Mouse (Mus musculus) right cerebral cortex, postnatal 10 days (tissue): ENCODE data around the gene Rab42.
"Not testable (repeated sequence)": the region's sequence is repeated elsewhere in the genome, so short reads cannot be mapped to it uniquely, and the experiment has no call there.

Experiments used
- DNase-seq, 2 experiments: peaks; one replicate each; pipeline ENCODE4 v3.0.0; 2021; ENCODE audit warnings: low spot score in 2 of 2

The Rab42 gene

DNA sequence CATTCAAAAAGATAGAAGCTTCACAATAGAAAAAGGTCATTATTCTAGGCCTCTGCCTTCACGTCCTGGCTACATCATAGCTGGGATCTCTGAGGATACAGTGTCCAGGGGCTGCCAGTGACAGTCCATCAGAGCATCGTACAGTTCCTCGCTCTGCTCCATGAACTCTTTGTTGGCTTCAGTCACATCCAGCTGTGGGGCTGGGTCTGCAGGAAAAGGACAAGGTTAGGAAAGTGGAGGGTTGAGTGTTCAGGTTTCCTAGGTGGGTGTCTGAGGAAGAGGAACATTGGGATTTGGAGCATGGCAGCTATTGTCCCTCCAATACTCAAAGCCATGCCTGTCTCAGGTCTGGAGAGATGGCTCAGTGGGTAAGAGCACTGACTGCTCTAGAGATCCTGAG lies 8.6 kb upstream of the Rab42 start:
- no peak for DNase-seq

DNA sequence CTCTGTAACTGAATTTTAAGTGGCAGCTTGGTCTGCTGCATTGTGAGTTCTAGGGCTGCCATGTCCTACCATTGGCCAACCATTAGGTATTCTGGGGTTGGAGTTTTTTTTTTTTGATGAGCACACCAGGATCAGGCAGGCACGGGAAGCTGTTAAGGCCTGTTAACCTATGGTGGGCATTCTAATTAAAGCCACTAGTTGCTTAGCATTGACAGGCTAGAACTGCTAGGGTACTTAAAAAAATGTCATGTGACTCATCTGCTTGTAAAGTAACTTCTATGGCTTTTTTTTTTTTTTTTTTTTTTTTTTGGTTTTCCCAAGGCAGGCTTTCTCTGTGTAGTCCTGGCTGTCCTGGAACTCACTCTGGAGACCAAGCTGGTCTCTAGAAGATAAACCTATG lies 8.0 kb upstream of the Rab42 start:
- DNase-seq, result no peak

DNA sequence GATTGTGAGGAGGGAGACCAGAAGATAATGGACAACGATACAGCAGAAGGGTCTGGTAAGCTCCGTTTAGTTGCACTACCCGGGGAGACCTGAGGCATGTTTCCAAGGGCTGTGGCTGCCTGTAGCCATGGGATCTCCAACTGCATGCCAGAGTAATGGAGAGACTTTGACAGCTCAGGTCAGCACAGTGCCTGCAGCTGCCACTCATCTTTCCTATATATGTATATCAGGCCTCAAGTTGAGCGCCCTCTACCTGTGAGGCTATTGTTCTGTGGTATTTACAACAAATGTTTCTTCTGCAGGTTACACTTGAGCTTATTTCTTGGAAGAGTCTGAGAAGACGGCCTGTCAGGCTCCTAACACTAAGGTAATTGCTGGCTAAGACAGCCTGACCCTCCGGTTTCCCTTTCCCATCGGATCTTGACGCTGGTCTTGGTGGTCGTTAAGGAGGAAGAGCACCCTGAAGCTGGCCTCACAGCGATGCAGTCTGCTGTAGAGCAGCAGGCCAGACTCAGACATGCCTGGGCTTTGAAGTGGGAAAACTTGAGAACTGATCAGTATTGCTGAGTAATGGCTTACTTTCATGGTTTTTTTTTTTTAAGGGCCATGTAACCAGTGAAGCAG lies 6.8 kb upstream of the Rab42 start:
- peak in 1 of 2 experiments; percentile 60 for DNase-seq

DNA sequence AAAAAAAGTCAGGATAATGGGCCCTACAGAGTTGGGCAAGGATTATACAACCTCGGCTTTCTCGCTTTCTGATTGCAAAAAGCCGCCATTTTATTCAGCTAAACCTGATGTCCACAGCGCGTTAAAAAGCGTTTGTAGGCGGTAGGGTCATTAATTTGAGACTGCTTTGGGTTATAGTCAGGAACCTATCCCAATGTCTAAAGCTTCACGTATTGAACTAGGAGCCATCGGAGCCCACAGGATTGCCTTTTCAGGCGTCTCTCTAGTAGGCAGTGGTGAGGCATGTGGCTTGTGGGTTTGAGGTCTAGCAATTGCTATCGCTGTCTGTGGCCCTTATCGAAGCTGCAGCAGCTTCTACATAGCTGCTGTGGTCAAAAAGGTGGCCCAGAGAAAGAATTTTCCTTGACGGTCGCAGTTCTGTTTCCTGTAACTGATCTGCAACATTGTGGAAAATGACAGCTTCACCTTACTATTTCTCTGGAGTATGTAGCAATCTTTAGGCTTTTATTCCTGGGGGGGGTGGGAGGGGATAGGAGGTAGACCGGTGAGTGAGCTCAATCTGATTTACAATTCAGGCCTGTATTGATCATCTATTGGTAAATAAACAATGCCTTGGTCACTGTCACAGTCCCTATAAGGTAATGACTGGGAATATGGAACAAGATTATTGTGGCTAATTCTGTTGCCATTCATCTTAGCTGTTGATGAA lies 6.1 kb upstream of the Rab42 start:
- no peak for DNase-seq

DNA sequence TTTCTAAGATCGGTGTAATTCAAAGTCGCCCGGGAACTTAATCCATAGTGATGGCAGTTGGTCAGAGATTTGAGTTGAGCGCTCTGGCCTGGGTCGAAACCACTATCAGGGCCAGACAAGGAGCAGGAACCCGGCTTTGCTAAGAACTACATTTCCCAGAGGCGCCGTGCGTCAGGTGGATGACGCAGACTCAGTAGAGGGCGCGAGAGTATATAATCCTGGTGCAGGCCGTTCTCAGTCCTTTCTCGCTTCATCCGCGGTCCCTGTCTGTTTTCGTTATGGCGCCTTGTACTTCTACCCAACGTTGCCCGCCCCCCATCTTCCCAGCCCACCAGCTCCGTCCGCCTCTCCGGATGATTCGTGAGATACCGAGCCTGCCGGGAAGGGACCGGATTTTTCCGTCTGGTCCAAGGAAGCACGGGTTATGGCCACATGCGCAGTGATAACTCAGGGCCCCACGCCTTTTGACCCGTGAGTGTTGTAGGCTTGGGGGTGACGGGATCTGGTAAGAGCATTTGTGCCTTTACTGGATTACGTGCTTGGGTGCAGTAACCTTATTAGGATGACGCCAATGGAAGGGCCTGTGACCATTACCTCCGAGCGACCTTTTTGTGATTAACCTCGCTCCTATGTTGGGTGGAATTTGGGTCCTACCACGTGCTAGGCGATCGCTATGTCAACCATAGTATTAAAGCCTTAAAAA lies 5.4 kb upstream of the Rab42 start:
- DNase-seq, result peak; percentile 95 to 96

DNA sequence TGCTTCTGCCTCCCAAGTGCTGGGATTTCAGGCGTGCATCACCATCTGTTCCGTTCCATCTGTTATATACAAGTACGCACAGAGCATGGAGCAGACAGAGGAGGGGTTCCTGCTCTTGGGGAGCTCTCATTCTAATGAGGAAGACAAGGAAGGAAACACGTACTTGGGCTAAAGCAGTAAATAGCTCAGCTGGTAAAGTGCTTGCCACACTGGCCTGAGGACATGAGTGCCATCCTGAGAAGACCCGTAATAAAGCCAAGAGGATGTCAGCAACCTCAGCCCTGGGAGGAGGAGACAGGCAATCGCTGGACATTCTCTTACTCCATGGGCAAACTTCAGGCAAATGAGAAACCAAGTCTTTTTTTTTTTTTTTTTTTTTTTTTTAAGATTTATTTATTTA lies 2.8 kb upstream of the Rab42 start:
- DNase-seq, result no peak

DNA sequence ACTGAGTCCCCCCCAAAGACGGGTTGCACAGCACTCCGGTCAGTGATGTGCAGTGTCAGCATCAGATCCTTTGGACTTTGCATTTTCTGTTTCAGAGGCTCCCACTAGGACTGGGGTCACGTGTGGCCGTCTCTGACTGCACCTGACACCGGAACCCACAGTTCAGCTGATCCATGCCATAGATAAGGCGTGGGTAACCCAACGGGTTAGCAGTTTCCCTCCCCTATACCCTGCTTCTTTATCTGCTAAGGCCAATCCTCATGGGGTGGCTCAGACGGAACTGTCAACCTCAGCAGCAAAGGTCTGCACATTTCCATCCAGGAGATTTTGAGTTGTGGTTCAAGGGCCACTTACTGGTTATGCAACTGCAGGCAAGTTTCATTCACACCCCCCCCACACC lies 2.1 kb upstream of the Rab42 start:
- no peak for DNase-seq

DNA sequence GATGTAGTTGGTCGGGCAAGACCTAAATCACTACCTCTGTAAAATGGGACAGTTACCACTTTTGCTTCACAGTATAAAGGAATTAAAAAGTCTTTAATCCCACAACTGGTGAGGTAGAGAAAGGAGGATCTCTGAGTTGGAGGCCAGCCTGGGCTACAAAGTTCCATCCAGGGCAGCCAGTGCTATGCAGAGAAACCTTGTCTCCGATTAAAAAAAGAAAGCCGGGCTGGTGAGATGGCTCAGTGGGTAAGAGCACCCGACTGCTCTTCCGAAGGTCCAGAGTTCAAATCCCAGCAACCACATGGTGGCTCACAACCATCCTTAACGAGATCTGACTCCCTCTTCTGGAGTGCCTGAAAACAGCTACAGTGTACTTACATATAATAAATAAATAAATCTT lies 299 bp upstream of the Rab42 start:
- DNase-seq, result not testable (repeated sequence)

DNA sequence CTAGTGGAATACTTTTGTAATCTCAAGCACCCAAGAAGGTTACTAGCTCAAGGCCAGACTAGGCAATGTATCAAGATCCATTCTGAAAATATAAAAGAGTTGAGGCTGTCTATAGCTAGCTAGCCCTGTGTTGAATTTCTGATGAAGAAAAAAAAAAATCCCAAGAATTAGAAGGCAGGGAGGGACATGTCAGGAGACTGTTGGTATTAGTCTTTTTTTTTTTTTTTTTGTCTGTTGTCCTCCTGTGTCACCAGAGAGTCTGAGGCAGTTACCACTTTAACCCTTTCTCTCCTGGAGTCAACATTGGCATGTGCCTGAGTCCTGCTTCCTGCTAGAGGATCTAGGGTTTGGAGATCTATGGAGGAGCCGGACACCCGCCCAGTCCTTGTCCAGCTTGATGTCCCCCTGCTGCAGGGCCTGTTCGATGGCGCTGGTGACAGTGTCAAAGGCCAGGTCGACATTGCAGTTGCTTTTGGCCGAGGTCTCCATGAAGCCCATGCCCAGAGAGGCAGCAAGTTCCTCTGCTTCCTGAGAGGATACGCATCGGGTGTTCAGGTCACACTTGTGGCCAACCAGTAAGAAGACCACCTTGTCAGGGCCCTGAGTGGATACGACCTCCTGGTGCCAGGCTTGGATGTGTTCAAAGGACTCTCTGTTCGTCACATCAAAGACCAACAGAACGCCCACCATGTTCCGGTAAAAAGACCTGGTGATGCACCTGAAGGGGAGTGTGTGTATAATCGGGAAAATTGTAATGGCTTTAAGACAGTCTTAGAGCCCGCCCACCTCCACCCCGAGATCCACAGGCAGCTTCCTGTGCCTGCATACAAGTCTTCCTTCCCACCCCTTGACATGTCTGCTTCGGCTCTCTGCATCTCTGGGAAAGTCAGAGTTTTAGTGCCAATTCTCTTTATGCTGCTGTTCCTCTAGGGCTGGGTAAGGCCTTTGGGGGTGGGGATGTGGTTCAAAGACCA lies 933 bp downstream of the Rab42 start:
- no peak for DNase-seq

DNA sequence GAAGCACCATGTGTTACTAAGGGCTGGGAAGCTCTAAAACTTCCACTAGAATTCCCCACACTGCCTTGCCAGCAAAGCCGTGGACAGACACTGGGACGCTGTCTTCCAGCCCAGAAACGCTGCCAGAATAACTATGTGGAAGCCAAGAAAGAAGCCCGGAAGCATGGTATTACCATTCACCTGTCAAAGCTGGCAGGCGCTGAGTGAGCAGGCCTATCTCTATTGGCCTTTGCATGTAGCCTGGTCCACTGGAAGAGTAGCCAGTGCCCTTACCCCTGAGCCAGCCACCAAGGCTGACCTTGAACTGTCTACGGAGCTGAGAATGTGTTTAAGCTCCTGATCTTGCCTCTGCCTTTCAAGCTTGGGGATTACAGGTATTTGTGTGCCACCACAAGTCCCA lies 1.7 kb downstream of the Rab42 start:
- DNase-seq, result no peak

DNA sequence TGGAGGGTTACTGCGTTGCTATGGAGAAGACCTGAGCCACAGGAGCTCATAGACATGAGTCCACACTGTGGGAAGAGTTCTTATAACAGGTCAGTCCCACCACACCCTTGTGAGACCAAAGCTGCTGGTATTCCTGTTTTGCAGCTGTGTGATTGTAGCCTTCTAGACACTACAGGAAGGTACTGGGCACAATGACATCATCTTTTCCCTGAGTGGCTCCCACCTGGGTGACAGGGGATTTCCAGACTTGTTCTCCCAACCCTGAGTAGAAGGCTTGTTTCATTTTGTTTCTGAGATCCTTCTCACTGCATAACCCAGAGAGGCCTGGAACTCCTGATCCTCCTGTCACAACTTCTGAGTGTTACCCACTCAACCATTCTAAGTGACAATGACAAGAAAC lies 3.3 kb downstream of the Rab42 start:
- DNase-seq, result no peak

DNA sequence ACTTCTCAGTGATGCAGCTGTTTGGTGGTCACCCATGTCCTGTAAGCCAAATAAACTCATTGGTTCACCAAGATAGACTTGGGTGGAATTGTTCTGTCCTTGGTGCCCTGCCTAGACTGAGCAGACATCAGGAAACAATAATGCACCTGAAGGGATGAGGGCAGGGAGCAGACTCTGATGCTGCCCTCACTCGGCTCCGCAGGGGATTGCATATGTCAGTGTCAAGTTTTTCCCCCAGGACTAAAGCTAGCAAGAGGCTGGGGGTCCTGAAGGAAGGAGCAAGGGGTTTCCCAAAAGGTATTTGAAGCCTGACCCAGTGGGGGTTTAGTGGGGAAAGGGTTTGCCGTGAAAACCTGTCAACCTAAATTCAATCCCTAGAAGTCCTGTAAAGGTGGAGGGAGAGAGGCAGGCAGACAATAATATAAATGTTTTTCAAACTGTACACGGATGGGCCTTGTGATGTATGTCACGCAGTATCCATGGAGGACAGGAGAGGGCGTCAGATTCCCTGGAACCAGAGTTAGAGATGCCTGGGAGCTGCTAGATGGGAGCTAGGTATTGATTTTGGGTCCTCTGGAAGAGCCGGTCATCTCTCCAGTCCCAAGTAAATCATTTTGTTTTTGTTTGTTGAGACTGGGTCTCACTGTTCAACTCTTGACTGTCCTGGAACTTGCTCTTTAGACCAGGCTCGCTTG lies 7.3 kb downstream of the Rab42 start:
- no peak for DNase-seq

DNA sequence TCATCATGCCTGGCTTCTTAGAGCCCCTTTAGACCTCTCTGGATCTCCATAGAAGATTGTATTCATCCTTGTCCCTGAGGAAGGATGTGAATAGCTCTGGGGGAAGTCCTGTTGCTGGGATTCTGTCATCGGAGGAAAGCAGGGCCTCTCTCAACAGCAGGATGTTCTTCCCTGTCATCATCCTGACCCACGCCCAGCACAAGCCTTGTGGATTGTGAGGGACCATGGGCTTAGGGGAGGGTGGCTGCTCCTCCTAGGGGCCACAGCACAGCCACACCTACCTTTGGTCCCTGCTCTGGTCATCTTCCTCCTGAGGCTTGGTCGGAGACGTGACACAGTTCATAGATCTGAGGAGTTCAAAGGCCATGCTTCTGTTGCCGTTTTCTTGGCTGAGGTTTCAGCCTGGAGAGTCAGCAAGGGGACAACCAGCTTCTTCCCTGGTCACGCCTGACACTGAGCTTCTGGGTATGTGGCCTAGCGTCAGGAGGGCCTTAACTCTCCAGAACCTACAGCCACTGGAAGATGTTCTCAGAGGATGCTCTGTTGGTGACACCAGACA lies 9.4 kb downstream of the Rab42 start:
- no peak for DNase-seq

DNA sequence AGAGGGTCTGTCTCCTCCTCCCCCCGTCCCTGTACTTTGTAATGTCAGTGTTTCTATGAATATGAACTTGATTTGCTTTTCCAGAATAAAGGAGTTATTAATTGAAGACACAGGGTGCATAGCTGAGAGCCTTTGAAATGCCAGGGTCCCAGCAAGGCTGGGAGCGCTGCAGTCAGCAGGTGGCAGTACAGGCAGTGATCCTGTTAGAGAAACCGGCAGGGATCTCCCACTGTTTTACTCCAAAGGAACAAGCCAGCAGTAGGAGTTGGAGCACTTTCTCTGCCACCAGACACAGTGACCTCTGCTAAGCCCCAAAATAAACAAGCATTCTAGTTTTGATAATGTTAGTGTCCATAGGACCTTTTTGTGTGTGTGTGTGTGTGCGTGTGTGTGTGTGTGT lies 10.2 kb downstream of the Rab42 start:
- peak; percentile 67 to 74 for DNase-seq

DNA sequence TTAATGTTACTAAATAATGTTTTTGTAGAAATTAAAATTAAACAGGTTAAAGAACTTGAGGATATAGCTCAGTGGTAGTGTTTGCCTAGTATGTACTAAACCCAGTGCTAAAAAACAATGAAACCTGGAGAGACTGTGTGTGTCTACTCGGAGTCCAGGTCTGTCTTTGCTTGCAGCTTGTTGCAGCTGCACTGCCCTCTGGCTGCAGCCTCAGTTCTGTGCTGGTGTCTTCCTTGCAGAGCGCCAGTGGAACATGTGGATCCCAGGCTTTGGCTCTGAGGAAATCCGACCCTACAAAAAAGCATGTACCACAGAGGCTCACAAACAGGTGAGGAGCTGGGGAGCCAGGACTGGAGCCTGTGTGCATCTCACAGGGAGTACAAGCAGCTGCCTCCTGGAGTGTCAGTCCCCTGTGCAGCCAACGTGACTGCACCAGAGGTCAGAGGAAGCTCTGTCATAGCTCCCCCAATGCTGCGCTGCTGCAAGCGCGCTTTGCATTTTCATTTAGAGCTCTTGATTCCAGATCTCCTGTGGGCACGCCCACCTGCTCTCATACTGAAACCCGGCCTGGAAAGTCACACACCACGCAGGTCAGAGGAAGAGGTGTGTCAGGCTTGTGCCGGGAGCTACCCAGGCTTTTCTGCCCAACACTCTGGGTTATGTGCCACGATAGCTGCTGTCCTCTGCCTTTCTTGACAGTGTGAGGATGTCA lies 11.4 kb downstream of the Rab42 start:
- DNase-seq, result no peak

DNA sequence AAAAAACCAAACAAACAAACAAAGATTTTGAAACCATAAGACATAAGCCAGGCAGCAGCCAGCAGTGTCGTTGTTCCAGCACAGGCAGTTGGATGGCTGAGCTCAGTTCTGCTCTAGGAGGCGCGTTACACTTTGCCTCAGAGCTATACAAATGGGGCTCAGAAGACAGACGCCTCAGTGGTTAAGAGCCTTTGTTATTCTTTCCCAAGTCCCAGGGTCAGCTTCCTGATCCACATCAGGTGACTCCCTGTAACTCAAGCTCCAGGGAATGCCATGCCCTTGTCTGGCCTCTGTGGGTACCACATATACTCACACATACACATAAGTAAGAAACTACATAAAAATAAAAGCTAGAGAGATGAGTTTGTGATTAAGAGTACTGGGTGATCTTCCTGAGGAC lies 12.1 kb downstream of the Rab42 start:
- DNase-seq, result no peak

DNA sequence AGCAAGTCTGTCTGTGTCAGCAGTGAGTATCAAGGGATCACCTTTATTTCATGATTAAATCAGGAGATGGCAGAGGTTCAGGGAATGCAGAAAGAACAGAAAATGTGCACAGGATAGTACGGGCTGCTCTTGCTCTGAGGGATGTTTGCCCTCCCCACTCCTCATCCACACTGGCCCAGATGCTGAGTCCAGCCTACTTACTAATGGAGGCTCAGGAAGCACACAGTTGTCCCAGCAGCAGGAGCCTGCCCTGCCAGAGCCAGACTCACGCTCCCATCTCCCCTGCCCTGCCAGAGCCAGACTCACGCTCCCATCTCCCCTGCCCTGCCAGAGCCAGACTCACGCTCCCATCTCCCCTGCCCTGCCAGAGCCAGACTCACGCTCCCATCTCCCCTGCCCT lies 14.3 kb downstream of the Rab42 start:
- DNase-seq, result not testable (repeated sequence)

DNA sequence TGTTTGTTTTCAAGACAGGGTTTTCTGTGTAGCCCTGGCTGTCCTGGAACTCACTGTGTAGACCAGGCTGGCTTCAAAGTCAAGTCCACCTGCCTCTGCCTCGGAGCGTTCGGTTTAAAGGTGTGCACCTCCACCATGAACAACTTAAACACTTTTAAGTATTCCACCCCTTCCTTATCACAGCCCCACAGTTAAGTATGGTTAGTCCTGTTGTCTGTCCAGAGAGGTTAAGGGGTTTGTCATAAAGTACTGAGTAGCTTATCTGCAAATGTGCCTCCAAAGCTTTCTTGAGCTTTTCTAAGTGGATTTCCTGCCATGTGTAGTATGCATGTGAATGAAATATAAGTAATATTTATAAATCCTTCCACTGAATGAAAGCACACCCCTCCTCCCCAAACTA lies 27.2 kb downstream of the Rab42 start:
- no peak for DNase-seq

DNA sequence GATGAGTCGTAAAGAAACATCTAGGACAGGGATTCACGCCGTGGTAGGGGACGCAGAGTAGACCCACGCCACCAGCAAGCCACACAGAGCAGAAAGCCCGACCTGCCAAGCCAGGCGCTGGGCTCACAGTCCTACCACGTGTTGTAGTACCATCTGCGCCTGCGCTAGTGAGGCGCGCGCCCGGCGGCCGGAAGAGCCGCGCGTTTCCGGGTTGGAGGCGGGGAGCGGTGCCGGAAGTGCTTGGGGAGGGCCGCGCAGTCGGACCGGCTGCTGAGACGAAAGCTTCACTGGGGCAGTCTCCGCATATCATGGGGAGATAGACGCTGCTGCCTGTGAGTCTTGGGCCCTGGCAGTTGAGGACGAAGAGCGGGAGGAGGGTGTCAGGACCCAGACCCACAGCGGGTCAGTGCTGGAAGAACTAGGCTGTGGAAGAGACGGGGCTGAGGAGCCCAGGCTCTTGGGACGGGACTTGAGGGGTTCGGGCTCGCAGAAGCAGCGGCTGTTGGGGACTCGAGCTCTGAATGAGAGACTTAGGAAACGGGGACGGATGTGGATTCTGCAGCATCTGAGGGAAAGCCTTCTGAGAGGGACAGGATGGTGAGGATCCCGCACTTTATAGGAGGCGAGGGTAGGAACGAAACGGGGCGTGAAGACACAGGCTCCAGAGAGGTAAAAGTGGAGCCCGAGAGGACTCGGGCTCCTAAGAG lies 28.9 kb downstream of the Rab42 start, which contains the start of gene Taf12:
TSS of gene Taf12 (plus strand) at position 220 of the 707 bp plus-strand sequence.
- DNase-seq, result peak; percentile 96

DNA sequence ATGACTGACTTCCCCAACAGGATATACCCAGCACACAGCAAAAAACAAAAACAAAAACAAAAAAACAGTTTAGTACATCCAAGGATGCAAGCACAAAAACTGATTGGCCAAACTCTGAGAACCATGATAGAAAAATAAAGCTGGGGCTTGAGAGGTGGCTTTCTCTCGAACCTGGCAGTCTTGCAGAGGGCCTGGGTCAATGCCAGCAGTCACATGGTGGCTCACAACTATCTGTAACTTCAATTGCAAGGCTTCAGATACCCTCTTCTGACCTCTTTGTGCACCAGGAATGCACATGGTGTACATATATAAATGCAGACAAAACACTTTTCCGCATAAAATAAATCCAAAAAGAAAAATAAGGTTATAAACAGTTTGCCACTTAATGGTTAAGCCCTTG lies 30.0 kb downstream of the Rab42 start:
- DNase-seq, result peak; percentile 42 to 58
